Comparison of ENCODE assay signal across 9 mouse cellular contexts in genomic region chr9:45840331-45840730, GRCm38 (mm10). TPM values are rescaled to one million over a fixed set of nuclear protein-coding genes. Genes with fewer than 3 reads are reported as not detected.
DNase-seq lines count a peak whose midpoint lies in the region; ATAC-seq and TF ChIP-seq lines count a peak whose summit lies in the region.
"Had no signal": no experiment of that assay in that cellular context is flagged by ENCODE, and none has a peak within 500 bp of the region (broad histone marks: within the 10 kb centered on the region; RNA-seq: fewer than 3 reads in every experiment).

No protein-coding gene starts in this region.

- H3K9ac ChIP-seq in lung, embryonic 16.5 days (ENCODE audit: low read length), result peak overlapping the region; percentile 93; the same call in 1 of the 2 replicates
- H3K9ac ChIP-seq in forebrain, postnatal 0 days, result peak overlapping the region; percentile 91; the same call in 1 of the 2 replicates
- H3K9ac ChIP-seq in limb, embryonic 15.5 days, result peak overlapping the region; percentile 75
- 0 out of 2 replicates have a peak overlapping the region, but pooled peaks have one; percentile 83 for H3K9ac ChIP-seq in stomach, embryonic 14.5 days (replicated peaks; ENCODE audit: low read depth, low read length)

- intact Hi-C loops in left cerebral cortex, postnatal 14 days (cut with DNase I), result no loop called here

- no peaks in the 10 kb centered on the region for H3K36me3 ChIP-seq in lung, embryonic 16.5 days (ENCODE audit: control insufficient read depth, insufficient read depth, low read length)
- no peaks in the 10 kb centered on the region for H3K36me3 ChIP-seq in forebrain, postnatal 0 days (ENCODE audit: insufficient read depth)
- H3K36me3 ChIP-seq in limb, embryonic 15.5 days, result no peaks in the 10 kb centered on the region
- H3K36me3 ChIP-seq in stomach, embryonic 14.5 days (ENCODE audit: control insufficient read depth, insufficient read depth, low read length), result no peaks in the 10 kb centered on the region; the same call in 1 of the 2 replicates

- H3K27me3 ChIP-seq in lung, embryonic 16.5 days (ENCODE audit: control insufficient read depth, insufficient read depth, low read depth, low read length), result no peaks in the 10 kb centered on the region
- H3K27me3 ChIP-seq in forebrain, postnatal 0 days (ENCODE audit: insufficient read depth, low read length), result no peaks in the 10 kb centered on the region
- H3K27me3 ChIP-seq in limb, embryonic 15.5 days, result no peaks in the 10 kb centered on the region
- H3K27me3 ChIP-seq in stomach, embryonic 14.5 days (ENCODE audit: control insufficient read depth, insufficient read depth, low read length), result no peaks in the 10 kb centered on the region

- no peak for TF ChIP-seq CTCF in forebrain, postnatal 0 days (IDR thresholded peaks at IDR 0.05; ENCODE audit: low read depth)

- no peaks in the 10 kb centered on the region for H3K9me3 ChIP-seq in lung, embryonic 16.5 days (ENCODE audit: control insufficient read depth, low read length)
- H3K9me3 ChIP-seq in forebrain, postnatal 0 days (ENCODE audit: low read length), result no peaks in the 10 kb centered on the region
- no peaks in the 10 kb centered on the region for H3K9me3 ChIP-seq in limb, embryonic 15.5 days
- no peaks in the 10 kb centered on the region for H3K9me3 ChIP-seq in stomach, embryonic 14.5 days (ENCODE audit: control insufficient read depth, low read depth, low read length)

- no peak overlapping the region for H3K27ac ChIP-seq in lung, embryonic 16.5 days (ENCODE audit: low read length)
- H3K27ac ChIP-seq in forebrain, postnatal 0 days (ENCODE audit: low read depth, low read length), result no peak overlapping the region
- H3K27ac ChIP-seq in limb, embryonic 15.5 days, result 0 out of 2 replicates have a peak overlapping the region, but pooled peaks have one; percentile 9
- H3K27ac ChIP-seq in stomach, embryonic 14.5 days (ENCODE audit: low read length), result no peak overlapping the region

- H3K4me1 ChIP-seq in lung, embryonic 16.5 days (replicated peaks; ENCODE audit: control insufficient read depth, insufficient read depth, low read length), result peaks cover 20% of the 10 kb centered on the region
- peaks cover 29% of the 10 kb centered on the region for H3K4me1 ChIP-seq in forebrain, postnatal 0 days (ENCODE audit: insufficient read depth)
- H3K4me1 ChIP-seq in limb, embryonic 15.5 days, result peaks cover 28% of the 10 kb centered on the region
- peaks cover 23% of the 10 kb centered on the region for H3K4me1 ChIP-seq in stomach, embryonic 14.5 days (ENCODE audit: control insufficient read depth, insufficient read depth, low read length)

- WGBS in lung, embryonic 16.5 days, result 48% methylated on average over 5 of the region's 5 CpGs
- 70% methylated on average over 5 of the region's 5 CpGs for WGBS in forebrain, postnatal 0 days
- WGBS in limb, embryonic 15.5 days, result 32% methylated on average over 5 of the region's 5 CpGs
- WGBS in stomach, embryonic 14.5 days, result 63% methylated on average over 5 of the region's 5 CpGs

- no peak for DNase-seq in lung, postnatal 25 days (ENCODE audit: low spot score)
- DNase-seq in forebrain, postnatal 0 days, result no peak
- DNase-seq in frontal cortex, postnatal 14 days (ENCODE audit: low spot score in 2 of 2), result no peak
- no peak for DNase-seq in left cerebral cortex, postnatal 14 days (ENCODE audit: low spot score in 2 of 2)
- DNase-seq: thymus, postnatal 14 days had no signal

- peak overlapping the region; percentile 89 for H3K4me3 ChIP-seq in lung, embryonic 16.5 days (ENCODE audit: low read length)
- H3K4me3 ChIP-seq in forebrain, postnatal 0 days (ENCODE audit: low read depth, low read length), result peak overlapping the region; percentile 90
- H3K4me3 ChIP-seq in limb, embryonic 15.5 days, result peak overlapping the region; percentile 81
- peak overlapping the region; percentile 95 for H3K4me3 ChIP-seq in stomach, embryonic 14.5 days (ENCODE audit: low read depth, low read length)

- peak overlapping the region; percentile 94 for H3K4me2 ChIP-seq in lung, embryonic 16.5 days (ENCODE audit: low read depth, low read length)
- H3K4me2 ChIP-seq in forebrain, postnatal 0 days (ENCODE audit: low read depth), result peak overlapping the region; percentile 92
- peak overlapping the region; percentile 91 for H3K4me2 ChIP-seq in limb, embryonic 15.5 days
- H3K4me2 ChIP-seq in stomach, embryonic 14.5 days (replicated peaks; ENCODE audit: low read depth, low read length), result peak overlapping the region; percentile 97

- ATAC-seq in lung, embryonic 16.5 days (ENCODE audit: low read depth), result no peak
- no peak for ATAC-seq in forebrain, postnatal 0 days
- no peak for ATAC-seq in limb, embryonic 15.5 days (ENCODE audit: insufficient number of reproducible peaks, low FRiP score, low TSS enrichment, low read depth)
- ATAC-seq in stomach, embryonic 14.5 days (ENCODE audit: insufficient number of reproducible peaks, insufficient read depth, low FRiP score, low read depth), result no peak
- ATAC-seq in inflammation-experienced regulatory T-cells, adult 6 months, result no peak

RNA-seq across cellular contexts. Expression of gene Bace1, which starts 2.0 kb away (rescaled TPM):
- polyA plus RNA-seq in lung, embryonic 16.5 days (2015; fragmentation: Nextera tagmentation; extraction: Ambion mirVana), result 23.7 and 23.8 TPM in 2 replicates
- total RNA-seq in forebrain, postnatal 0 days (2014; rRNA removed), result 40.9 and 48.5 TPM in 2 replicates
- 25.1 and 39.1 TPM in 2 replicates for polyA plus RNA-seq in forebrain, postnatal 0 days (2015; fragmentation: Nextera tagmentation; extraction: Ambion mirVana)
- 37.2 and 41.8 TPM in 2 replicates for polyA plus RNA-seq in limb, embryonic 15.5 days (2015; fragmentation: Nextera tagmentation; extraction: Ambion mirVana)
- 34.3 and 37.1 TPM in 2 replicates for polyA plus RNA-seq in stomach, embryonic 14.5 days (2014; fragmentation: Nextera tagmentation; extraction: Ambion mirVana)
- 100 to 1,000 TPM; 108 to 111 TPM for total RNA-seq in left cerebral cortex, postnatal 14 days (2021)
- 10 to 100 TPM in 1 of 3 experiments, 1 to 10 TPM in 2; 6.0 to 10.9 (median 9.7) TPM for polyA plus RNA-seq in inflammation-experienced regulatory T-cells, adult 6 months (2017; shearing (Covaris generic))

RNA-seq across cellular contexts. Expression of gene Cep164, which starts 11.8 kb away (rescaled TPM):
- polyA plus RNA-seq in lung, embryonic 16.5 days (2015; fragmentation: Nextera tagmentation; extraction: Ambion mirVana), result 24.8 and 26.2 TPM in 2 replicates
- 16.3 and 22.0 TPM in 2 replicates for total RNA-seq in forebrain, postnatal 0 days (2014; rRNA removed)
- polyA plus RNA-seq in forebrain, postnatal 0 days (2015; fragmentation: Nextera tagmentation; extraction: Ambion mirVana), result 7.3 and 10.4 TPM in 2 replicates
- 28.8 and 30.3 TPM in 2 replicates for polyA plus RNA-seq in limb, embryonic 15.5 days (2015; fragmentation: Nextera tagmentation; extraction: Ambion mirVana)
- polyA plus RNA-seq in stomach, embryonic 14.5 days (2014; fragmentation: Nextera tagmentation; extraction: Ambion mirVana), result 24.4 and 34.6 TPM in 2 replicates
- 10 to 100 TPM; 15.0 to 15.4 TPM for total RNA-seq in left cerebral cortex, postnatal 14 days (2021)
- polyA plus RNA-seq in inflammation-experienced regulatory T-cells, adult 6 months (2017; shearing (Covaris generic)), result 10 to 100 TPM in 2 of 3 experiments, 1 to 10 TPM in 1; 9.2 to 12.9 (median 10.2) TPM
